Mouse (Mus musculus) urinary bladder, postnatal 10 days (tissue): Measurements from ENCODE around the gene Kcnc4.

Source experiments
- DNase-seq: peaks from one replicate; pipeline ENCODE4 v3.0.0; 2022; ENCODE audit warnings: low spot score

Gene Kcnc4

DNA sequence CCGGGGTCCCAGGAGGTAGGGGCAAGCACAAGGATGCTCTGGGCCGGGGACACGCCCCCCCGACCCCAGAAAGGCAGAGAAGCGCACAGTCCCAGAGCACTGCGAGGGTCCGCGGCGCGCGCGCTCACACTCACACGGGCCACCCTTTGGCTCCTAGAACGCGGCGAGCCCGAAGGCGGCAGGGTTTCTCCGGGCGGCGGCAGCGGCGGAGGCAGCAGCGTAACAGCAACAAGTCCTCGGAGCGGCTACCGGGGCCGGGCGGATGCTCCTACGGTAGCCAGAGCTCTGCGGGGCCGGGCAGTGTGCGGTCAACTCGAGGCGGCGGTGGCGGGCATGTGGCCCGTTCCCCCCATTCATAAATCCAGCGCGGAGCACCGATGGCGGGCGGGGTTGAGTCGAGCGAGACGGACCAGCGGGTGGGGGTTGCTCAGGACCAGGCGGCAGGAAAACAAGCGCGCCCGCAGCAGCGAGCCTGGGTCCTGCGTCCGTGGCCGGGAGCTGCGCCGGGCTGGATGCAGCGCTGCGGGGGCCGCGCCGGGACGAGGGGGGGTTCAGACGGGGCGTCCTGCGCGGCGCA lies at the start of gene Kcnc4:
Gene Kcnc4, minus strand, starts transcription at position 357 of the 577 bp plus-strand sequence.
- no peak for DNase-seq

- no peak for DNase-seq
Observed at GRCm38 (mm10) chr3:107508696-107509095, 49.3 kb upstream of the Kcnc4 start.

- DNase-seq: no peak
Observed at GRCm38 (mm10) chr3:107507966-107508365, 48.6 kb upstream of the Kcnc4 start.

- DNase-seq: no peak
Observed at GRCm38 (mm10) chr3:107506531-107506930, 47.2 kb upstream of the Kcnc4 start.

DNA sequence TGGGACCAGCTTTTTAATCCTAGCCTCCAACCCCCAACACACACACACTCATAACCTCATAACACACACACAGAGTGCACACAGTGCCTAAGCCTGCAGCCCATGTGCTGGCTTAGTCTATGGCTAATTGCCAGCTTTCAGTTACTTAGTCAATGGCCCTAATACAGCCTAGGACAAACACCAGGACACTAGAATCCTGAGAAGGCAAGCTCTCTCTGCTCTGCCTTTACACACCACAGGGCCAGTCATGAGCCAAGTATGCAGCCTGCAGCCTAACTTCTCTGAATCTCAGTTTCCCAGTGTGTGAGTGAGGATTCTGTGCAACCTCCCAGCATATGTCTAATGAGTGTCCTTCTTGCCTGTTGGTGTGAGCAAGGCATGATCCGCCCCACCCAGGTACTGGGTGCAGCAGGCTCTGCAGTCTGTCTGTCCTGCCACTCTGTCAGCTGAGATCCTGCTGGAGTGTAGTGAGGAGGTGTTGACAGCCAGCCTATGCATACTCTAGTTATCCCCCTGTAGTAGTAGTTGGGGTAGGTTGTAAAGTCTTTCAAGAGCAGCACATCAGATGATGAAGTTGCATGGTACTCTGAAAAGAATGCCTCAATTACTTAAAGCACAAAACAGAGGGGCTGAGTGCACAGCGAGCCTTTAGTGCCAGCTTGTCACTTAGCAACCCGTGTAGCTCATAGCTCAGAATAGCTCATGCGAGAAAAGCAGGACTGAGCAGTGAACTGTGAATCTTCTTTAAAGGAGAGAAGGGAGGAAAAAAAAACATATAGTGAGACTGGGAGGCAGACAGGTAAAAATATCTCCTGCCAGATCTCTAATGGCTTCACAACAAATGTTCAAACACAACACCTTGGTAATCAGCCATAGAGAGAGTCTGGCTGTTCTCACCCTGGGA lies 46.4 kb upstream of the Kcnc4 start:
- DNase-seq: no peak

DNA sequence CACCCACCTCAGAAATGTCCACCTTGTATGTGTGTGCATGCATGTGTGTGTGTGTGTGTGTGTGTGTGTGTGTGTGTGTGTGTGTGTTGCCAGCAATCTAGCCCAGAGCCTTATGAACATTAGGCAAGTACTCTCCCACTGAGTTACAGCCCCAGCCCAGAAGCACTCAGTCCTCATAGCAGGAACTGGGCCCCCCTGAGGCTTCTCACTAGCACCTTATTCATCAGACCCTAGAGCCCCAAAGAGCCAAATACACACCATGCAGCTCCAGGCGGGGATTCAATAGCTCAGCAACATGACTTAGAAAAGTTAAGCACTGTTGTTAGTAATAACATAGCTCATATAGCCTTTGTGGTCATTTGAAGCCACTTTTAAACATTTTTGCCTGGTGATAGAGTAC lies 45.2 kb upstream of the Kcnc4 start:
- DNase-seq: no peak

DNA sequence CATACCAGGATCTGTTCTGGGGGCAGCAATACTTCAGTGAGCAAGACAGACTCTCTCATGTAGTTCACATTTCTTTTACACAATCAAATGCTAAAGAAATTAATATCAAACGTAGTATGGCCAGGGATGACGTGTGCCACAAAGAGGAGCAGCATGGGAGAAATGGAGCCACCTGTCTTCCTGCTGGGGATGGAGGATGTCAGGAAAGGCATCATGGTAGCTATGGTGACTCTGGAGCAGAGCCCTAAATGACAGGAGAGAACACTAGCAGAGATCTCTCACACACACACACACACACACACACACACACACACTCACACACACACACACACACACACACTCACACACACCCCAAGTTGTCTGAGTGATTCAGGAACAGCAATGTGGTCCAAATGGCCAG lies 44.4 kb upstream of the Kcnc4 start:
- no peak for DNase-seq

GRCm38 (mm10) chr3:107501702-107502151 lies 42.4 kb upstream of the Kcnc4 start:
- no peak for DNase-seq

DNA sequence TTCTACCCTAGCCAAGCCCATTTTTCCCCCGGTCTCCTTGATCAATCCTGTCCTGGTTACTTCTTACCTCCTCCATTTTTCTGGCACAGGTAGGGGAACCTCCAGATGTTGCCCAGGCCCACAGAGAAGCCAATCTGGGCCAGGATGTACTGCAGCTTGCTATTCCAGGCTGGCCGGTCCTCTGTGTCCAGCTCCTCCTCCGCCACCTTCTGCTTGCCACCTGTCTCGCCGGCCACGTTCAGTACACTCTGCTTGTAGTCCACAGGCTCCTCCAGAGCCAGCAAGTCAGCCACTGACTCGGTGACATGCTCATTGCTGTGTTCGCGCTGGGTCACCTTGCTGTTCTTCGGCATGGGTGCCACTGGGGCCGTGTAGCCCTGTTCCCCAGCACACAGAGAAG lies 40.9 kb upstream of the Kcnc4 start:
- DNase-seq: no peak

- no peak for DNase-seq
Observed at GRCm38 (mm10) chr3:107496086-107496850, 36.9 kb upstream of the Kcnc4 start.

- DNase-seq: no peak
Observed at GRCm38 (mm10) chr3:107495524-107495923, 36.2 kb upstream of the Kcnc4 start.

DNA sequence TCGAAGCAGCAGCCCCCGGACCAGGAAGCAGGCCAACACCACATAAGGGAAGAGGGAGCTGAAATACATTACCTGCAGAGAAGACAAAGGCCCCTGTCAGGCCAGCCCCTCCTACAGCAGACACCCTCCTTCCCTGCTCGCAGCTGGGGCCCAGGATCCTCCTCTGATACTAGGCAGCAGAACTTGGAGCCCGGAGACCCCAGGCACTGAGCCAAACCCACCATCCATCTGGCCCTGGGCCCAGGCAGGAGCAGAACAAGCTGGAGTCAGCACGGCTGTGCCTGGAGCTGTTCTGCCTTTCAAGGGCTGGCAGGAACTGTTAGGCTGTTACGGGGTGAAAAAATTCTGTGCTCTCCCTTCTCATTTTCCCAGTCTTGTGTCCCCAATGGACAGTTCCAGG lies 32.1 kb upstream of the Kcnc4 start:
- DNase-seq: no peak

DNA sequence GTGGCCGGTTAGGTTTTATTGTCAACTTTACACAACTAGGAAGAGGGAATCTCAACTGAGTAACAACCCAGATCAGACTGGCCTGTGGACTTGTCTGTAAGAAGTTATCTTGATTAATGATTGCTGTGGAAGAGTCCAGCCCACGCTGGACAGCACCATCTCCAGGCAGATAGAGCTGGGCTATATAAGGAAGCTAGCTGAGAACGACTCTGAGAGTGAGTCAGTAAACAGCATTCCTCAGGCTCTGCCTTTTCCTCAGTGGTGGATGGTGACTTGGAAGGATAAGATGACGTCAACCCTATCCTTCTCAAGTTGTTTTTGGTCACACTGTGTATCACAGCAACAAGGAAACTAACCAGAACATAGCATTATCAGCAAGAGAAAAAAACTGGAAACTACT lies 29.3 kb upstream of the Kcnc4 start:
- no peak for DNase-seq

- DNase-seq: no peak
Observed at GRCm38 (mm10) chr3:107483290-107483689, 23.9 kb upstream of the Kcnc4 start.

- no peak for DNase-seq
Observed at GRCm38 (mm10) chr3:107480660-107481059, 21.3 kb upstream of the Kcnc4 start.

- no peak for DNase-seq
Observed at GRCm38 (mm10) chr3:107472198-107472597, 12.8 kb upstream of the Kcnc4 start.

DNA sequence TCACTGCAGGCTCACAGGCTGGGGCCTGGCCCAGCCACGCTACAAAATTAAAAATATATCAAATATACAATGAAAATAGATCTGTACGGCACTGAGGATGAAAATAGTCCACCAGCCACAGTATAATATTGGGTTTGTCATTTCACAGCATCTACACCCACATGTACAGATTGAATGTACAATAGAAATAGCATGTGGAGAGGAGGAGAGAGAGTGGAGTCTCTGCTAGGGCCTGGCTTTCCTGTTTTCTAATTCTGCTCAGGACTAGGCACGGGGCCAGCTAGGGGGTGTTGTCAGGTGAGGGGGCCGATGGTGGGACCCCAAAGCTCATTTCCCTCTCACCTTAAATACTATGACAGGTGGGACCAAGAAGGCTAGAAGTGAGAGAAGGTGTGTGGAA lies 9.7 kb upstream of the Kcnc4 start:
- DNase-seq: no peak

DNA sequence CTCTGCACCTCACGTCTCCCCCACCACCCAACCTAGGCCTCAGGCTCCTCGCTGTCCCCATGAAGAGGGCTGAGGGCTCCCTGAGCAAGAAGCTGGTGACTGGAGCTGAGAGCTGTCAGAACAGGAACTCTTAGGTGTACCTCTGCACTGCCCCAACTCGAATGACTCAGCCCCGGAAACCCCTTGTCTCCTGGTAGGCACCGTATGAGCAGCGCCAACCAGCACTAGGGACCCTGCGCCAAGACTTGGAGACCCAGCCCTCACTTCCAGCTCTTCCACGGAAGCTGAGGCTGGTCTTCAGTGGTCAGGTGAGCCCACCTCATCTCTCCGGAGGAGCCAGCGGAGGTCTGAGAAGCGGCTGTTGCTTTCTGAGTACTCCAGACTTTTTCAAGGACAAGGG lies 8.8 kb upstream of the Kcnc4 start:
- DNase-seq: no peak

DNA sequence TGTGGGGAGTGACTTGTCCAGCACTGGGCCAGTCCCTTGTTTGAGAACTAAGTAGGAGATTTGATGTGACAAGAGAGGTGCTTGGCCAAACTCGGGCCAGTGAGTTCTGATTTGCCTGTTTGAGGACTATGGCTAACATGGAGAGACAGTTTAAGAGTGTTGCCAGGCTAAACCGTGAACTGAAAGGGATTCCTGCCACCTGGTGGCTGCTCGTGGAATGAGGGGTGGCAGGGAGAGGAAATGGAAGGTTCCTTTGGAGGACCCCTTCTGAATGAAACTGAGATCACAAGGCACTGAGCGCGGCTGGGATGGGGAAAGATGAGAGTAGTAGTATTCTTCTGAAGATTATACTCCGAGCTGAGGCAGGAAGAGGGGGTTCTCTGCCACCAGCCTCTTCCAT lies 7.2 kb upstream of the Kcnc4 start:
- DNase-seq: no peak

DNA sequence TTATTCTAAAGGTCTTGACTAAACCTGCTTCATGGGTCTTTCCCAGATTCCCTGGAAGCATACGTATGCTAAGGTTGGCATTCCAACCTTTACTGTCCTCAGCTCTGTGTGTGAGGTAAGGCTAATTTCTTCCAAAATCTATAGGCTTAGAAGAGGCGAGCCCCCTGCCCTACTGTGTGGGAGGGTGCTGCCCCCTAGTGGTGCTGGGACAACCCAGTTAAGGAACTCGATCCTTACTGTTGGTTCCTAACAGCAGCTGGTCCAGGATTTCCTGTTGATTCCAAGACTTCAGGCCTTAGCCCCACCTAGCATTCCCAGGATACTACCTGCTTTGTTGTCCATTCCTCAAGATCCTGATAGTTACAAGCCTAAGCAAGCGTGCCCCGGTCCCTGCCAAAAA lies 2.8 kb upstream of the Kcnc4 start:
- peak; percentile 43 for DNase-seq

- no peak for DNase-seq
Observed at GRCm38 (mm10) chr3:107459773-107460431, 550 bp upstream of the Kcnc4 start.

DNA sequence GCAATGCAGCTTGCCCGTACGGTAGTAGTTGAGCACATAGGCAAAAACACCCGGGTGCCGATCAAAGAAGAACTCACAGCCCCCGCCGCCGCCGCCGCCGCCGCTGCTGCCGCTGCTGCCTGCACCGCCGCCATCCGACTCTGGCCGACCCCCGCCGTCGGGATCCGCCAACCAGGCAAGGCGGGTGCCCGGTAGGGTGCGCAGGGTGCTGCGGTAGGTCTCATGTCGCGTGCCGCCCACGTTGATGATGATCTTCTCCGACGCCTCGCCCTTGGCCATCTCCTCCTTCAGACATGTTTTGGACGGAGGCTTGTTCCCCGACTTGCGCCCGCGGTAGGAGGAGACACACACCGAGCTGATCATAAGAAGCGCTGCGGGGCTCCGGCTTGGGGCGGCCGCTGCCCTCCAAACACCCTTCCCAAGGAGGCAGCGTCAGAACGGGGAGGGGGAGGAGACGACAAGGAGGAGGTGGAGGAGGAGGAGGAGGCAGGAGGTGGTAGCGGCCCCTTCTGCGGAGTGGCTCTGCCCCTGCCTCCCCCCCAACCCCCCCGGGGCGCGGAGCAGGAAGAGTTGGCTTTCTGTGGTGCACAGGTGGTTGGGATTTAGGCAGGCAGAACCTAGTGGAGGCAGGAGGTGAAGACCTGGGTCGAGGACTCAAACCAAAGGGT lies 690 bp downstream of the Kcnc4 start:
- DNase-seq: no peak
